Mouse (Mus musculus) embryonic fibroblast, embryonic 13.5 days (primary cell): ENCODE results near the gene Hsd17b6.

Experiments
- CTCF ChIP-seq: IDR thresholded peaks from 2 replicates; pipeline ENCODE4 v1.5.1; 2011; ENCODE audit warnings: mild to moderate bottlenecking, control low read depth, low read length, moderate library complexity, borderline replicate concordance; ENCODE audit not compliant: insufficient read depth
- POLR2A ChIP-seq: IDR thresholded peaks from 2 replicates; pipeline ENCODE4 v1.6.1; 2011; ENCODE audit warnings: low read depth, mild to moderate bottlenecking, control low read depth, low read length, moderate library complexity

- TF ChIP-seq CTCF (no peak), POLR2A (no peak)
Observed at GRCm38 (mm10) chr10:128039167-128039566, 31.8 kb upstream of the Hsd17b6 start.
